Mouse (Mus musculus): ENCODE data around the gene Smg6.

Gene Smg6

DNA sequence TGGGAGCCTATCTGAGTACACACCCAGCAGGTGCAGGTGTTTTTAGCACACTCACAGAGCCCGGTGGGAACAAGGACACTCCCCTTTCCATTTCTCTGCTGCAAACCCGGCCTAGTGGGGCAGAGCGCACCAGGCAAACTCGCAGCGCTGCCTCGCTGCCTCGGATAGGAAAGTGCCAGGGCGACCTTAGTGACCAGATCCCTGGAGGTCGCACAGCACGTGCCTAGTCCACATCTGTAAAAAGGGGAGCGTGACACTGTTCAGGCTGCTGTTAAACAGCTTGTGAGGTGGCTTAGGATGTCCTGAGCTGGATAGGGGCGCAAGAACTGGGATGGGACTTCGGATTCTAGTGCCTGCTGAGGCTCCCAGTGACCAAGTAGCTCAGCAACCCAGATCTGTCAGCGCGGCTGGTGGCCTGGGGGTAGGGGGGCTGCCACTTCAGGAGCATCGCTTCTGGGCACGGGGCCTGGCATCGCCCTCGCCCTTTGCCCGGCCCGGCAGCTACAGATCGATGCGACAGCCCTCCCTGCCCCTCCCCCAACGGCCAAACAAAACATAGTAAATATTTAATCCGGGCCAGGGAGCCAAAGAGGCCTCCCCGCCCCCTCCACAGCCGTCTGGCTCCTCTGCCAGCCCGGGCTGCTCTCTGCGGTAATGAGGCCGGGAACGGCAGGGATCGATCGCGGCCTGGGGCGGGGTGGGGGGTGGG is 287.9 kb downstream of the Smg6 start:
- no peak for DNase-seq (ENCODE audit: low read depth)

All from c-Kit-positive CD71-positive TER-119-negative erythroid progenitor cells, embryonic 14.5 days (primary cell).